Mouse (Mus musculus): Measurements from ENCODE around the gene Qrsl1.

DNA sequence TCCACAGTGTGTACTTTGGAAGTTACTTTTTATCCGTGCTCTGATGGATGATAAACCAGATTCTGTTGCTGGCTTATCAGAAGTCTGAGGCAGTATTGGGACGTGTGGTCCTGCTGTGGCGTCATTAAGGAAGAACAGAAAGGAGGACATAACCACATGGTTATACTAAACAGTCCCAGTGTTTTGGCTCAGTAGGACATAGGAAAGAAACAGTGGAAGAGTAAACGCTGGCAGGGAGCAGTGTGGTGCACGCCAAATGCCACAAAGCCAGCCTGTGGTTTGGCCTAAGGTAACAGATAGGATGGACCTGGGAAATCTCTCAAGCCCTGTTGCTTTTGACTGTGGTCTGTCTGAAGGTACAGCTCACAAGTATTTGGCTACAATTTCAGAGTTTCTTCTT is 27.1 kb upstream of the Qrsl1 start:
- TF ChIP-seq CTCF (IDR thresholded peaks at IDR 0.05; ENCODE audit: extremely low read depth, insufficient read length, insufficient replicate concordance, low read depth, low read length) (no peak), POLR2A (IDR thresholded peaks at IDR 0.05; ENCODE audit: low read depth, low read length) (no peak)
